Mouse (Mus musculus) kidney, postnatal 4 days (tissue): ENCODE data around the gene Sfr1.
A peak's percentile ranks its signal among the peaks of the same experiment; 100 is the strongest.

Experiments
- DNase-seq, 2 experiments: peaks; one replicate each; pipeline ENCODE4 v3.0.0; 2021; ENCODE audit warnings: mixed read lengths in 2 of 2

Gene Sfr1

GRCm38 (mm10) chr19:47753921-47754320, 22.4 kb downstream of the Sfr1 start:
- no peak for DNase-seq

GRCm38 (mm10) chr19:47754931-47755330, 23.4 kb downstream of the Sfr1 start:
- DNase-seq, result peak in 1 of 2 experiments; percentile 8

- DNase-seq, result peak; percentile 38 to 57
Observed at GRCm38 (mm10) chr19:47755625-47756024, 24.1 kb downstream of the Sfr1 start.

- no peak for DNase-seq
Observed at GRCm38 (mm10) chr19:47777847-47778246, 46.4 kb downstream of the Sfr1 start.

- no peak for DNase-seq
Observed at GRCm38 (mm10) chr19:47780145-47780544, 48.7 kb downstream of the Sfr1 start.

- no peak for DNase-seq
Observed at GRCm38 (mm10) chr19:47780972-47781371, 49.5 kb downstream of the Sfr1 start.

- no peak for DNase-seq
Observed at GRCm38 (mm10) chr19:47783898-47784297, 52.4 kb downstream of the Sfr1 start.
